Mouse (Mus musculus) embryonic facial prominence, embryonic 13.5 days (tissue): ENCODE measurements around the gene Rpap3. TPM values are rescaled to one million over a fixed set of nuclear protein-coding genes. Genes with fewer than 3 reads are reported as not detected.

Source experiments
- polyA plus RNA-seq: library from polyadenylated mRNA; unstranded; fragments of >200 nt; fragmentation: Nextera tagmentation; extraction: Ambion mirVana; gene quantifications from 2 replicates; pipeline ENCODE4 v1.2.1, GENCODE M21; 2015

The Rpap3 gene
- polyA plus RNA-seq, 1 experiment from 2014 or later, result 28.7 TPM

Other genes starting within 250 kb of the Rpap3 start
- gene Endou, start 25.5 kb upstream of the Rpap3 start, polyA plus RNA-seq, result 1.7 and 2.8 TPM in 2 replicates
- gene Rapgef3, start 62.1 kb upstream of the Rpap3 start, polyA plus RNA-seq, result 7.1 and 9.3 TPM in 2 replicates
- 34.7 and 41.9 TPM in 2 replicates for gene Slc48a1, start 72.7 kb upstream of the Rpap3 start, polyA plus RNA-seq
- 32.4 and 37.1 TPM in 2 replicates for gene Hdac7, start 138.7 kb upstream of the Rpap3 start, polyA plus RNA-seq
- gene Vdr, start 204.8 kb upstream of the Rpap3 start, polyA plus RNA-seq, result 2.3 and 2.8 TPM in 2 replicates